In genomic region chr6:140598516-140598915, GRCm38 (mm10) we compare ENCODE assay signal across 20 mouse cellular contexts. TPM values are rescaled to one million over a fixed set of nuclear protein-coding genes. Genes with fewer than 3 reads are reported as not detected.
A peak's percentile ranks its signal among the peaks of the same experiment; 100 is the strongest.
DNase-seq lines count a peak whose midpoint lies in the region; ATAC-seq and TF ChIP-seq lines count a peak whose summit lies in the region.
"Had no signal": no experiment of that assay in that cellular context is flagged by ENCODE, and none has a peak within 500 bp of the region (broad histone marks: within the 10 kb centered on the region; RNA-seq: fewer than 3 reads in every experiment).

No protein-coding gene starts in this region.

- TF ChIP-seq CTCF in MEL (IDR thresholded peaks at IDR 0.05 in 2 of 3, conservative IDR thresholded peaks at IDR 0.05 in 1 of 3; ENCODE audit: control insufficient read depth in 1 of 3, insufficient read depth in 1 of 3, low read depth in 2 of 3, low read length in 3 of 3, poor library complexity in 1 of 3, severe bottlenecking in 1 of 3), result no peak

- H3K79me2 ChIP-seq in MEL (ENCODE audit: control insufficient read depth, insufficient read depth, low read length, poor library complexity), result no peaks in the 10 kb centered on the region

- H3K36me3 ChIP-seq in hindbrain, embryonic 10.5 days, result peaks cover 56% of the 10 kb centered on the region
- peaks cover 21% of the 10 kb centered on the region for H3K36me3 ChIP-seq in hindbrain, embryonic 16.5 days (ENCODE audit: control insufficient read depth, insufficient read depth, low read length)
- H3K36me3 ChIP-seq in MEL (ENCODE audit: control insufficient read depth in 1 of 2, insufficient read depth in 2 of 2, low read length in 2 of 2), result no peaks in the 10 kb centered on the region; a peak in 1 of 4 replicates

- TF ChIP-seq POLR2A in MEL (IDR thresholded peaks at IDR 0.05; ENCODE audit: control insufficient read depth in 1 of 2, insufficient read depth in 1 of 2, low read depth in 1 of 2, low read length in 2 of 2, poor library complexity in 1 of 2), result no peak

- TF ChIP-seq RAD21 in MEL (IDR thresholded peaks at IDR 0.05; ENCODE audit: low read depth, low read length), result no peak

- no peaks in the 10 kb centered on the region for H3K9me3 ChIP-seq in hindbrain, embryonic 10.5 days
- H3K9me3 ChIP-seq in hindbrain, embryonic 16.5 days (ENCODE audit: control insufficient read depth, low read length), result no peaks in the 10 kb centered on the region
- H3K9me3 ChIP-seq in MEL (replicated peaks; ENCODE audit: insufficient read depth, low read length), result no peaks in the 10 kb centered on the region
- H3K9me3 ChIP-seq: forebrain, embryonic 13.5 days; heart, embryonic 15.5 days; limb, embryonic 10.5 days had no signal

- H3K27ac ChIP-seq in hindbrain, embryonic 10.5 days, result peak overlapping the region; percentile 76; the same call in 1 of the 2 replicates
- no peak overlapping the region for H3K27ac ChIP-seq in hindbrain, embryonic 16.5 days (ENCODE audit: low read depth, low read length)
- no peak overlapping the region; the same call in 1 of the 2 replicates for H3K27ac ChIP-seq in MEL (ENCODE audit: control insufficient read depth, low read depth, low read length)
- H3K27ac ChIP-seq: forebrain, embryonic 13.5 days; heart, adult 2 months; heart, embryonic 15.5 days; kidney, postnatal 0 days; limb, embryonic 10.5 days; macrophage had no signal

- H3K4me3 ChIP-seq in hindbrain, embryonic 10.5 days, result no peak overlapping the region
- no peak overlapping the region for H3K4me3 ChIP-seq in hindbrain, embryonic 16.5 days (ENCODE audit: low read length)
- peak overlapping the region in 1 of 2 experiments; percentile 46; a peak in 2 of 4 replicates for H3K4me3 ChIP-seq in MEL (ENCODE audit: control insufficient read depth in 1 of 2, insufficient read depth in 1 of 2, low read depth in 2 of 2, low read length in 2 of 2)
- H3K4me3 ChIP-seq: forebrain, embryonic 13.5 days; heart, adult 2 months; heart, embryonic 15.5 days; limb, embryonic 10.5 days had no signal

- ATAC-seq in hindbrain, embryonic 16.5 days, result no peak
- ATAC-seq in megakaryocyte-erythroid progenitor cell, adult 5-6 weeks (replicated peaks; ENCODE audit: low FRiP score, low TSS enrichment, poor library complexity, severe bottlenecking), result peak; percentile 36; the same call in 1 of the 2 replicates
- no peak for ATAC-seq in erythroid progenitor cell, adult 5-6 weeks (replicated peaks; ENCODE audit: low FRiP score, poor library complexity, severe bottlenecking)
- ATAC-seq: forebrain, embryonic 13.5 days had no signal

- no peak overlapping the region for H3K9ac ChIP-seq in hindbrain, embryonic 16.5 days (ENCODE audit: low read depth, low read length)
- H3K9ac ChIP-seq in MEL (ENCODE audit: control insufficient read depth, low read depth, low read length, poor library complexity, severe bottlenecking), result 0 out of 2 replicates have a peak overlapping the region, but pooled peaks have one; percentile 7
- H3K9ac ChIP-seq: forebrain, embryonic 13.5 days; heart, embryonic 15.5 days; lung, embryonic 14.5 days had no signal

- WGBS in hindbrain, embryonic 10.5 days, result 91% methylated on average over 9 of the region's 9 CpGs
- 90% methylated on average over 9 of the region's 9 CpGs for WGBS in hindbrain, embryonic 16.5 days

- no peaks in the 10 kb centered on the region for H3K27me3 ChIP-seq in hindbrain, embryonic 10.5 days (ENCODE audit: insufficient read depth, poor library complexity, severe bottlenecking)
- H3K27me3 ChIP-seq in hindbrain, embryonic 16.5 days (replicated peaks; ENCODE audit: control insufficient read depth, insufficient read depth, low read length), result no peaks in the 10 kb centered on the region
- H3K27me3 ChIP-seq in MEL (ENCODE audit: control insufficient read depth in 1 of 2, insufficient read depth in 2 of 2, low read length in 2 of 2), result no peaks in the 10 kb centered on the region
- H3K27me3 ChIP-seq: forebrain, embryonic 13.5 days; heart, embryonic 15.5 days had no signal

- peaks cover 28% of the 10 kb centered on the region for H3K4me1 ChIP-seq in hindbrain, embryonic 10.5 days (replicated peaks)
- peaks cover 4% of the 10 kb centered on the region for H3K4me1 ChIP-seq in hindbrain, embryonic 16.5 days (ENCODE audit: control insufficient read depth, insufficient read depth, low read depth, low read length)
- H3K4me1 ChIP-seq in MEL (ENCODE audit: control insufficient read depth in 1 of 2, insufficient read depth in 2 of 2, low read length in 2 of 2), result 0 out of 4 replicates have a peak, but pooled peaks cover 0 to 4% of the 10 kb centered on the region in 2 experiments
- H3K4me1 ChIP-seq: heart, embryonic 15.5 days had no signal

- DNase-seq in hindbrain, embryonic 10.5 days (ENCODE audit: low spot score), result no peak
- peak; percentile 23 for DNase-seq in MEL (ENCODE audit: low read depth, low spot score)
- DNase-seq in thymus, postnatal 25 days, result peak; percentile 52
- DNase-seq in kidney, adult 8-10 months, result no peak
- DNase-seq in embryo, embryonic 10 days (ENCODE audit: low spot score), result no peak
- DNase-seq: cerebellum, postnatal 10 days; gastrocnemius, postnatal 14 days; heart, adult 2 months; lung, embryonic 14.5 days; right cerebral cortex, adult 18-20 months; spleen, adult 18-20 months had no signal

- TF ChIP-seq EP300 in MEL (IDR thresholded peaks at IDR 0.05; ENCODE audit: low read depth in 1 of 2, low read length in 2 of 2), result no peak

- no peak overlapping the region for H3K4me2 ChIP-seq in hindbrain, embryonic 16.5 days (ENCODE audit: low read length)
- H3K4me2 ChIP-seq: forebrain, embryonic 13.5 days; heart, embryonic 15.5 days; liver, embryonic 11.5 days; lung, embryonic 14.5 days had no signal

TF ChIP-seq in MEL, 35 proteins besides CTCF, POLR2A, EP300 and RAD21:
- TF ChIP-seq USF1 (IDR thresholded peaks at IDR 0.05; ENCODE audit: low read depth, low read length) (peak; percentile 48; the same call in 1 of the 2 replicates), HCFC1 (IDR thresholded peaks at IDR 0.05; ENCODE audit: low read depth, low read length) (0 out of 2 replicates have a peak, but pooled peaks have one; percentile 23), ETS1 (IDR thresholded peaks at IDR 0.05; ENCODE audit: low read depth, low read length) (peak; percentile 52), GATA1 (IDR thresholded peaks at IDR 0.05; ENCODE audit: low read depth, low read length) (peak; percentile 26; the same call in 1 of the 2 replicates), ZNF384 (IDR thresholded peaks at IDR 0.05; ENCODE audit: low read depth, low read length) (no peak)
TF ChIP-seq in MEL: peak in this region for 4.

RNA-seq across cellular contexts. Expression of gene Aebp2, which starts 23.9 kb away (rescaled TPM):
- polyA plus RNA-seq in hindbrain, embryonic 10.5 days (2016; fragmentation: Nextera tagmentation; extraction: Ambion mirVana), result 8.0 and 9.4 TPM in 2 replicates
- polyA plus RNA-seq in hindbrain, embryonic 16.5 days (2015; fragmentation: Nextera tagmentation; extraction: Ambion mirVana), result 6.2 and 7.7 TPM in 2 replicates
- 25.9 and 29.5 TPM in 2 replicates for total RNA-seq in MEL (2012; rRNA removed)
- polyA plus RNA-seq in MEL (2012; ENCODE audit: insufficient read depth in 1 of 2, insufficient read length in 2 of 2, low read depth in 1 of 2, low replicate concordance in 2 of 2, missing spikeins in 1 of 2), result 10 to 100 TPM; 32.5 to 42.0 TPM
- 41.5 and 55.5 TPM in 2 replicates for total RNA-seq in megakaryocyte-erythroid progenitor cell, adult 5-6 weeks (2014; fragmentation: Nextera tagmentation)
- total RNA-seq in megakaryocyte-erythroid progenitor cell, adult 5-6 weeks (2017), result 70.7 and 71.0 TPM in 2 replicates
- 14.3 and 18.7 TPM in 2 replicates for total RNA-seq in erythroid progenitor cell, adult 5-6 weeks (2015; ENCODE audit: low replicate concordance)
- 22.5 and 24.9 TPM in 2 replicates for total RNA-seq in erythroid progenitor cell, adult 5-6 weeks (2017; ENCODE audit: low replicate concordance)

Comparison
In these comparisons a context has a peak if more than half of its experiments do, and no peak if none do; other contexts are left out.
1. DNase-seq: peak in MEL (single experiment) and thymus, postnatal 25 days (single experiment); none in hindbrain, embryonic 10.5 days (single experiment), kidney, adult 8-10 months (0 of 2) and embryo, embryonic 10 days (single experiment).